In genomic region chr11:78465116-78465515, GRCm38 (mm10) we compare ENCODE assay signal across 9 mouse cellular contexts. TPM values are rescaled to one million over a fixed set of nuclear protein-coding genes. Genes with fewer than 3 reads are reported as not detected.
A peak's percentile ranks its signal among the peaks of the same experiment; 100 is the strongest.
DNase-seq lines count a peak whose midpoint lies in the region; ATAC-seq and TF ChIP-seq lines count a peak whose summit lies in the region.
"Had no signal": no experiment of that assay in that cellular context is flagged by ENCODE, and none has a peak within 500 bp of the region (broad histone marks: within the 10 kb centered on the region; RNA-seq: fewer than 3 reads in every experiment).

No protein-coding gene starts in this region.

- no peak for TF ChIP-seq POLR2A in CH12.LX (IDR thresholded peaks at IDR 0.05; ENCODE audit: low read depth, low read length)

- dilution Hi-C loops in CH12.LX (cut with MboI; ENCODE audit: extremely low pct_ligation_motif_present, extremely low pct_unique_long_range_greater_than_20kb, low sequenced_read_pairs): no loop called here

- H3K27ac ChIP-seq in CH12.LX (ENCODE audit: insufficient read depth, low read depth): no peak overlapping the region
- H3K27ac ChIP-seq in forebrain, embryonic 16.5 days (ENCODE audit: low read length): no peak overlapping the region

- WGBS in forebrain, embryonic 16.5 days: 25% methylated on average over 9 of the region's 9 CpGs

- H3K36me3 ChIP-seq in erythroblast, embryonic 14.5 days (ENCODE audit: control insufficient read depth): no peaks in the 10 kb centered on the region
- no peaks in the 10 kb centered on the region for H3K36me3 ChIP-seq in CH12.LX (replicated peaks in 1 of 2; ENCODE audit: control insufficient read depth in 1 of 2, insufficient read depth in 1 of 2, low read length in 1 of 2)
- H3K36me3 ChIP-seq in forebrain, embryonic 16.5 days (ENCODE audit: control insufficient read depth, insufficient read depth): no peaks in the 10 kb centered on the region

- no peak for TF ChIP-seq EP300 in CH12.LX (IDR thresholded peaks at IDR 0.05; ENCODE audit: low read length)

- in situ Hi-C loops in CH12.LX (cut with MboI; ENCODE audit: low pct_ligation_motif_present, low pct_unique_long_range_greater_than_20kb, low sequenced_read_pairs): no loop called here

- H3K9me3 ChIP-seq in erythroblast, embryonic 14.5 days (ENCODE audit: control insufficient read depth, low read length): peaks cover 5% of the 10 kb centered on the region
- H3K9me3 ChIP-seq in CH12.LX (replicated peaks; ENCODE audit: low read length): peaks cover 8% of the 10 kb centered on the region
- H3K9me3 ChIP-seq in forebrain, embryonic 16.5 days (ENCODE audit: control insufficient read depth, low read length): no peaks in the 10 kb centered on the region

- no peaks in the 10 kb centered on the region for H3K79me2 ChIP-seq in CH12.LX (replicated peaks; ENCODE audit: control insufficient read depth, extremely low read depth, insufficient read depth, poor library complexity, severe bottlenecking)

- H3K4me2 ChIP-seq in CH12.LX (ENCODE audit: insufficient read depth, low read depth, poor library complexity, severe bottlenecking): peak overlapping the region; percentile 24
- peak overlapping the region; percentile 76 for H3K4me2 ChIP-seq in forebrain, embryonic 16.5 days (ENCODE audit: low read length)

- H3K9ac ChIP-seq in CH12.LX (ENCODE audit: insufficient read depth, low read depth): peak overlapping the region; percentile 89; the same call in 1 of the 2 replicates
- peak overlapping the region; percentile 77; the same call in 1 of the 2 replicates for H3K9ac ChIP-seq in forebrain, embryonic 16.5 days (replicated peaks; ENCODE audit: low read depth, low read length)

- TF ChIP-seq CTCF in CH12.LX (conservative IDR thresholded peaks at IDR 0.05 in 1 of 2, IDR thresholded peaks at IDR 0.05 in 1 of 2; ENCODE audit: low read depth in 2 of 2, low read length in 2 of 2): no peak

- no peak for DNase-seq in CH12.LX (ENCODE audit: extremely low read depth)
- peak; percentile 48 for DNase-seq in mesoderm, embryonic 11.5 days (ENCODE audit: low read depth, low spot score)
- no peak for DNase-seq in right cerebral cortex, postnatal 10 days (ENCODE audit: low spot score in 2 of 2)
- DNase-seq in left cerebral cortex, adult 8-10 months (ENCODE audit: low spot score in 2 of 2): no peak

- no peaks in the 10 kb centered on the region for H3K27me3 ChIP-seq in erythroblast, embryonic 14.5 days (ENCODE audit: control insufficient read depth)
- H3K27me3 ChIP-seq in CH12.LX (replicated peaks): peaks cover 3% of the 10 kb centered on the region
- H3K27me3 ChIP-seq in forebrain, embryonic 16.5 days (replicated peaks; ENCODE audit: control insufficient read depth, insufficient read depth, low read length): no peaks in the 10 kb centered on the region

- peaks cover 34% of the 10 kb centered on the region for H3K4me1 ChIP-seq in erythroblast, embryonic 14.5 days (ENCODE audit: control insufficient read depth)
- peaks cover 7 to 14% of the 10 kb centered on the region in 2 experiments for H3K4me1 ChIP-seq in CH12.LX (ENCODE audit: control insufficient read depth in 1 of 2, insufficient read depth in 2 of 2)
- peaks cover 13% of the 10 kb centered on the region for H3K4me1 ChIP-seq in forebrain, embryonic 16.5 days (replicated peaks; ENCODE audit: control insufficient read depth, insufficient read depth, low read length)

- peak overlapping the region; percentile 61 for H3K4me3 ChIP-seq in erythroblast, embryonic 14.5 days (replicated peaks)
- peak overlapping the region in 2 of 3 experiments; percentile 67 to 85 for H3K4me3 ChIP-seq in CH12.LX (replicated peaks in 1 of 3; ENCODE audit: low read depth in 2 of 3, low read length in 2 of 3, poor library complexity in 1 of 3)
- H3K4me3 ChIP-seq in forebrain, embryonic 16.5 days (replicated peaks; ENCODE audit: low read length): peak overlapping the region; percentile 67

- no peak for TF ChIP-seq RAD21 in CH12.LX (IDR thresholded peaks at IDR 0.05; ENCODE audit: low read depth, low read length)

- no peak for ATAC-seq in erythroblast, adult 5-6 weeks (replicated peaks; ENCODE audit: low FRiP score, poor library complexity, severe bottlenecking)
- ATAC-seq in forebrain, embryonic 16.5 days: no peak
- ATAC-seq in activated CD4-positive, CD25-positive, alpha-beta regulatory T cell, adult 4 months: no peak

TF ChIP-seq in CH12.LX, 34 proteins besides CTCF, POLR2A, EP300 and RAD21:
- TF ChIP-seq ETS1 (conservative IDR thresholded peaks at IDR 0.05; ENCODE audit: low read depth, low read length): no peak
- TF ChIP-seq JUN (IDR thresholded peaks at IDR 0.05; ENCODE audit: insufficient read depth, low read depth, low read length): no peak
- no peak for TF ChIP-seq NRF1 (IDR thresholded peaks at IDR 0.05; ENCODE audit: low read depth, low read length)
- TF ChIP-seq ZKSCAN1 (IDR thresholded peaks at IDR 0.05; ENCODE audit: borderline replicate concordance, low read depth, low read length): no peak
- TF ChIP-seq SMC3 (IDR thresholded peaks at IDR 0.05; ENCODE audit: low read depth, low read length): no peak
- no peak for TF ChIP-seq GABPA (IDR thresholded peaks at IDR 0.05; ENCODE audit: insufficient replicate concordance, low read depth, low read length)
- no peak for TF ChIP-seq HCFC1 (IDR thresholded peaks at IDR 0.05; ENCODE audit: low read depth, low read length)
- no peak for TF ChIP-seq MEF2A (IDR thresholded peaks at IDR 0.05; ENCODE audit: borderline replicate concordance, low read depth, low read length)
- no peak for TF ChIP-seq IRF4 (IDR thresholded peaks at IDR 0.05; ENCODE audit: low read depth, low read length)
- TF ChIP-seq MXI1 (IDR thresholded peaks at IDR 0.05; ENCODE audit: low read depth, low read length): no peak
- no peak for TF ChIP-seq MYC (IDR thresholded peaks at IDR 0.05; ENCODE audit: low read depth, low read length)
- no peak for TF ChIP-seq USF1 (IDR thresholded peaks at IDR 0.05; ENCODE audit: low read depth, low read length)

RNA-seq across cellular contexts. Expression of gene Slc46a1, which starts 0.4 kb away (rescaled TPM):
- 0.08 TPM in 1 of 2 replicates, not detected in the other for polyA plus RNA-seq in erythroblast, embryonic 14.5 days (2012)
- 1.3 TPM in 1 of 2 replicates, not detected in the other for total RNA-seq in erythroblast, adult 5-6 weeks (2015; ENCODE audit: low replicate concordance)
- 0.84 TPM in 1 of 2 replicates, not detected in the other for total RNA-seq in erythroblast, adult 5-6 weeks (2017; ENCODE audit: low replicate concordance)
- 6.1 and 6.8 TPM in 2 replicates for total RNA-seq in CH12.LX (2012; rRNA removed)
- total RNA-seq in CH12.LX (2014; rRNA removed): 4.2 and 4.4 TPM in 2 replicates
- 5.4 and 6.0 TPM in 2 replicates for polyA plus RNA-seq in CH12.LX (2012; ENCODE audit: insufficient read length, low read depth)
- 18.3 and 19.8 TPM in 2 replicates for polyA plus RNA-seq in forebrain, embryonic 16.5 days (2015; fragmentation: Nextera tagmentation; extraction: Ambion mirVana)
- 10 to 100 TPM in 3 of 4 experiments, 1 to 10 TPM in 1; 8.2 to 15.4 (median 12.2) TPM for total RNA-seq in left cerebral cortex, adult 8-10 months (2022)
- polyA plus RNA-seq in activated CD4-positive, CD25-positive, alpha-beta regulatory T cell, adult 4 months (2017; shearing (Covaris generic)): 1 to 10 TPM; 1.0 to 1.4 TPM

RNA-seq across cellular contexts. Expression of gene Sarm1, which starts 32.4 kb away (rescaled TPM):
- not detected in 2 replicates for polyA plus RNA-seq in erythroblast, embryonic 14.5 days (2012)
- not detected in 2 replicates for total RNA-seq in erythroblast, adult 5-6 weeks (2015; ENCODE audit: low replicate concordance)
- not detected in 2 replicates for total RNA-seq in erythroblast, adult 5-6 weeks (2017; ENCODE audit: low replicate concordance)
- total RNA-seq in CH12.LX (2012; rRNA removed) (0.55 and 0.84 TPM in 2 replicates), CH12.LX (2014; rRNA removed) (0.31 and 0.50 TPM in 2 replicates)
- 0.94 and 1.1 TPM in 2 replicates for polyA plus RNA-seq in CH12.LX (2012; ENCODE audit: insufficient read length, low read depth)
- 51.6 and 56.6 TPM in 2 replicates for polyA plus RNA-seq in forebrain, embryonic 16.5 days (2015; fragmentation: Nextera tagmentation; extraction: Ambion mirVana)
- 10 to 100 TPM; 32.1 to 36.7 (median 33.1) TPM for total RNA-seq in left cerebral cortex, adult 8-10 months (2022)
- polyA plus RNA-seq in activated CD4-positive, CD25-positive, alpha-beta regulatory T cell, adult 4 months (2017; shearing (Covaris generic)): 1 to 10 TPM; 1.0 to 1.7 TPM
- total RNA-seq: common myeloid progenitor, adult 5-6 weeks had no signal

RNA-seq across cellular contexts. Expression of gene Vtn, which starts 33.8 kb away (rescaled TPM):
- polyA plus RNA-seq in erythroblast, embryonic 14.5 days (2012): 0.28 and 0.44 TPM in 2 replicates
- total RNA-seq in erythroblast, adult 5-6 weeks (2015; ENCODE audit: low replicate concordance): not detected in 2 replicates
- not detected in 2 replicates for total RNA-seq in erythroblast, adult 5-6 weeks (2017; ENCODE audit: low replicate concordance)
- not detected in 2 replicates for total RNA-seq in CH12.LX (2012; rRNA removed)
- total RNA-seq in CH12.LX (2014; rRNA removed): not detected in 2 replicates
- polyA plus RNA-seq in CH12.LX (2012; ENCODE audit: insufficient read length, low read depth): not detected in 2 replicates
- 76.0 and 99.3 TPM in 2 replicates for polyA plus RNA-seq in forebrain, embryonic 16.5 days (2015; fragmentation: Nextera tagmentation; extraction: Ambion mirVana)
- 10 to 100 TPM; 73.4 to 86.0 (median 77.9) TPM for total RNA-seq in left cerebral cortex, adult 8-10 months (2022)
- not detected for polyA plus RNA-seq in activated CD4-positive, CD25-positive, alpha-beta regulatory T cell, adult 4 months (2017; shearing (Covaris generic))
- total RNA-seq: common myeloid progenitor, adult 5-6 weeks had no signal

RNA-seq across cellular contexts. Expression of gene Sebox, which starts 38.1 kb away (rescaled TPM):
- polyA plus RNA-seq in erythroblast, embryonic 14.5 days (2012): not detected in 2 replicates
- total RNA-seq in erythroblast, adult 5-6 weeks (2015; ENCODE audit: low replicate concordance): not detected in 2 replicates
- total RNA-seq in erythroblast, adult 5-6 weeks (2017; ENCODE audit: low replicate concordance): not detected in 2 replicates
- total RNA-seq in CH12.LX (2012; rRNA removed) (not detected in 2 replicates), CH12.LX (2014; rRNA removed) (not detected in 2 replicates)
- not detected in 2 replicates for polyA plus RNA-seq in CH12.LX (2012; ENCODE audit: insufficient read length, low read depth)
- polyA plus RNA-seq in forebrain, embryonic 16.5 days (2015; fragmentation: Nextera tagmentation; extraction: Ambion mirVana): 0.16 and 0.19 TPM in 2 replicates
- total RNA-seq in left cerebral cortex, adult 8-10 months (2022): 1 to 10 TPM; 1.3 to 2.1 (median 1.6) TPM
- not detected for polyA plus RNA-seq in activated CD4-positive, CD25-positive, alpha-beta regulatory T cell, adult 4 months (2017; shearing (Covaris generic))
- total RNA-seq: common myeloid progenitor, adult 5-6 weeks had no signal

RNA-seq across cellular contexts. Expression of gene Slc13a2, which starts 43.1 kb away (rescaled TPM):
- polyA plus RNA-seq in erythroblast, embryonic 14.5 days (2012): not detected in 2 replicates
- total RNA-seq in erythroblast, adult 5-6 weeks (2015; ENCODE audit: low replicate concordance): 1.0 TPM in 1 of 2 replicates, not detected in the other
- not detected in 2 replicates for total RNA-seq in erythroblast, adult 5-6 weeks (2017; ENCODE audit: low replicate concordance)
- total RNA-seq in CH12.LX (2012; rRNA removed): not detected in 2 replicates
- not detected in 2 replicates for total RNA-seq in CH12.LX (2014; rRNA removed)
- polyA plus RNA-seq in CH12.LX (2012; ENCODE audit: insufficient read length, low read depth): not detected in 2 replicates
- not detected in 2 replicates for polyA plus RNA-seq in forebrain, embryonic 16.5 days (2015; fragmentation: Nextera tagmentation; extraction: Ambion mirVana)
- total RNA-seq in left cerebral cortex, adult 8-10 months (2022): not detected
- polyA plus RNA-seq in activated CD4-positive, CD25-positive, alpha-beta regulatory T cell, adult 4 months (2017; shearing (Covaris generic)): not detected
- total RNA-seq: common myeloid progenitor, adult 5-6 weeks had no signal

Comparison
In these comparisons a context has a peak if more than half of its experiments do, and no peak if none do; other contexts are left out.
1. RNA of gene Sarm1, which starts 32.4 kb away (polyA plus RNA-seq): 51.6 to 56.6 TPM in forebrain, embryonic 16.5 days; 1.0 to 1.7 TPM in activated CD4-positive, CD25-positive, alpha-beta regulatory T cell, adult 4 months, 0.94 to 1.1 TPM in CH12.LX and not detected in erythroblast, embryonic 14.5 days; every median in the first group is over 10 times any median in the second.
2. RNA of gene Vtn, which starts 33.8 kb away (polyA plus RNA-seq): 76.0 to 99.3 TPM in forebrain, embryonic 16.5 days; 0.28 to 0.44 TPM in erythroblast, embryonic 14.5 days, not detected in CH12.LX and not detected in activated CD4-positive, CD25-positive, alpha-beta regulatory T cell, adult 4 months; every median in the first group is over 10 times any median in the second.
3. Peak in every context shown above with its lines, with median percentiles within 50 percentile points of each other: H3K4me3 ChIP-seq.